Mouse (Mus musculus) midbrain, embryonic 12.5 days (tissue): ENCODE results near the gene Fyco1. TPM values are rescaled to one million over a fixed set of nuclear protein-coding genes. Genes with fewer than 3 reads are reported as not detected.
"Not testable (repeated sequence)": the region's sequence is repeated elsewhere in the genome, so short reads cannot be mapped to it uniquely, and the experiment has no call there.

Source experiments
- ATAC-seq: fragments of 200-750 bp; cut with Nextera tagmentation; 2 replicates; pipeline ENCODE4 v1.8.0; 2017; ENCODE audit warnings: low read depth, moderate TSS enrichment, moderate library complexity; ENCODE audit not compliant: low FRiP score
- H3K27ac ChIP-seq: fragments of 300-500 bp; sonication (generic); replicated peaks from 2 replicates; pipeline ENCODE4 v1.5.1; 2016; ENCODE audit warnings: mild to moderate bottlenecking
- H3K27me3 ChIP-seq: fragments of 300-500 bp; sonication (generic); 2 replicates; pipeline ENCODE4 v1.6.1; 2016; ENCODE audit warnings: mild to moderate bottlenecking
- H3K36me3 ChIP-seq: fragments of 300-500 bp; sonication (generic); 2 replicates; pipeline ENCODE4 v1.6.1; 2016
- H3K4me1 ChIP-seq: fragments of 300-500 bp; sonication (generic); 2 replicates; pipeline ENCODE4 v1.6.1; 2016
- H3K4me2 ChIP-seq: fragments of 300-500 bp; sonication (generic); replicated peaks from 2 replicates; pipeline ENCODE4 v1.6.1; 2016; ENCODE audit warnings: mild to moderate bottlenecking, moderate library complexity
- H3K4me3 ChIP-seq: fragments of 300-500 bp; sonication (generic); 2 replicates; pipeline ENCODE4 v1.5.1; 2016; ENCODE audit warnings: mild to moderate bottlenecking
- H3K9ac ChIP-seq: fragments of 300-500 bp; sonication (generic); replicated peaks from 2 replicates; pipeline ENCODE4 v1.6.1; 2016; ENCODE audit warnings: mild to moderate bottlenecking, moderate library complexity
- H3K9me3 ChIP-seq: fragments of 300-500 bp; sonication (generic); 2 replicates; pipeline ENCODE4 v1.6.1; 2016; ENCODE audit warnings: mild to moderate bottlenecking
- WGBS: fragments of 180-500 bp; shearing (Covaris S2); methylation state at CpG from one replicate; pipeline ENCODE4 v1.1.7; 2016; 5-methylcytosine and 5-hydroxymethylcytosine counted together
- polyA plus RNA-seq: library from polyadenylated mRNA; unstranded; fragments of >200 nt; fragmentation: Nextera tagmentation; extraction: Ambion mirVana; gene quantifications from 2 replicates; pipeline ENCODE4 v1.2.1, GENCODE M21; 2016

Fyco1 gene
- polyA plus RNA-seq, 1 experiment from 2014 or later: 11.6 TPM

DNA sequence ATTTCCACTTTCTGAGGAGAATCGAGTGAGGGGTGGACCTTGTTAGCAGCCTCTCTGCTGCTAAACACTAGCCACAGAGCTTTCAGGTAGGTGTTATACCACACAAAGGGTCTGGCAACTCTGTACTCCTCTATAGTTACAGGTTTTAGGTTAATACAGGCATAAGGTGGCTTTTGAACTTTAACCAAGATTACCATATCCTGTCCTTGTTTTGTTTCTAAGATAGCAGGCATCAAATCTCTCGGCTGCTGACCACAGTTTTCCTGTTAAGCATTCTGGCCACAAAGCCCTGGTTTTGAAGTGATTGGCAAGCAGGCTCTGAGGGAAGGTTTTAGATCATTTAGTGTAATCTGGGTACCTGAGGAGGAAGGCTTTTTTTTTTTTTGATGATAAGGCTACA lies 37.4 kb downstream of the Fyco1 start:
- Histone ChIP-seq H3K27ac (no peak overlapping the region), H3K36me3 (peaks cover 42% of the 10 kb centered on the region; the same call in 1 of the 2 replicates), H3K27me3 (no peaks in the 10 kb centered on the region), H3K4me2 (no peak overlapping the region), H3K9me3 (no peaks in the 10 kb centered on the region), H3K4me1 (no peaks in the 10 kb centered on the region), H3K4me3 (no peak overlapping the region), H3K9ac (no peak overlapping the region)
- no peak for ATAC-seq
- WGBS: 96% methylated on average over 2 of the region's 2 CpGs

GRCm38 (mm10) chr9:123811831-123812230 lies 39.9 kb downstream of the Fyco1 start:
- Histone ChIP-seq H3K4me1 (no peaks in the 10 kb centered on the region), H3K9me3 (no peaks in the 10 kb centered on the region), H3K27me3 (no peaks in the 10 kb centered on the region), H3K9ac (no peak overlapping the region), H3K36me3 (peaks cover 30% of the 10 kb centered on the region; the same call in 1 of the 2 replicates), H3K27ac (no peak overlapping the region), H3K4me3 (no peak overlapping the region), H3K4me2 (no peak overlapping the region)
- 95% methylated on average over 3 of the region's 3 CpGs for WGBS
- no peak for ATAC-seq

DNA sequence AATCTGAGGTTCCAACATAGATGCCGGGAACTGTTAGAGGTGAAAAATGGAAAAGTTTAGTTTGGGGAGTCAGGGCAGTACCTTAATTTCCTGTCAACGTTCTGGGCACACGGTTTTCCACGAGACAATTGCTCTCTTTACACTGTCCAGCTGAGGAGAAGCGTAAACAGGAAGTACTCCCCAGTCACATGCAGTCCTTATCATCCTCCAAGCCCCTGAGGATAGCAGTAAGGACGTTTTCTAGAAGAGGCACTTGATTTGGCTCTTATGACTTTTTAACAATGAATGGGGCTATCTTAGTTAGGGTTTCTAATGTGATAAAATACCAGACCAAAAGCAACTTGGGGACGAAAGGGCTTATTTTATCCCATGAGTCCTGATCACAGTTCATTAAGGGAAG lies 43.1 kb downstream of the Fyco1 start:
- WGBS: 87% methylated on average over 7 of the region's 7 CpGs
- Histone ChIP-seq H3K9me3 (no peaks in the 10 kb centered on the region), H3K27ac (no peak overlapping the region), H3K27me3 (no peaks in the 10 kb centered on the region), H3K4me1 (no peaks in the 10 kb centered on the region), H3K4me3 (no peak overlapping the region), H3K36me3 (peaks cover 13% of the 10 kb centered on the region; the same call in 1 of the 2 replicates), H3K4me2 (no peak overlapping the region), H3K9ac (no peak overlapping the region)
- no peak for ATAC-seq

GRCm38 (mm10) chr9:123806267-123806666 lies 45.4 kb downstream of the Fyco1 start, which contains the start of gene Cxcr6:
TSS of gene Cxcr6 (plus strand) at chr9:123806475.
- Histone ChIP-seq H3K9me3 (no peaks in the 10 kb centered on the region), H3K27me3 (no peaks in the 10 kb centered on the region), H3K4me1 (no peaks in the 10 kb centered on the region), H3K4me3 (no peak within 1 kb of the TSS), H3K4me2 (no peak within 1 kb of the TSS), H3K27ac (no peak within 1 kb of the TSS), H3K9ac (no peak within 1 kb of the TSS), H3K36me3 (peaks cover 13% of the 10 kb centered on the region; the same call in 1 of the 2 replicates)
- 86% methylated on average over 5 of the region's 5 CpGs for WGBS
- no peak for ATAC-seq

GRCm38 (mm10) chr9:123805241-123805640 lies 46.5 kb downstream of the Fyco1 start:
- no peaks in the 10 kb centered on the region for H3K27me3 ChIP-seq
- H3K9me3 ChIP-seq: no peaks in the 10 kb centered on the region
- no peak for ATAC-seq
- no peak overlapping the region for H3K4me2 ChIP-seq
- no peaks in the 10 kb centered on the region for H3K4me1 ChIP-seq
- 94% methylated on average over 2 of the region's 2 CpGs for WGBS
- no peak overlapping the region for H3K4me3 ChIP-seq
- H3K27ac ChIP-seq: no peak overlapping the region
- peaks cover 12% of the 10 kb centered on the region; the same call in 1 of the 2 replicates for H3K36me3 ChIP-seq
- H3K9ac ChIP-seq: no peak overlapping the region

DNA sequence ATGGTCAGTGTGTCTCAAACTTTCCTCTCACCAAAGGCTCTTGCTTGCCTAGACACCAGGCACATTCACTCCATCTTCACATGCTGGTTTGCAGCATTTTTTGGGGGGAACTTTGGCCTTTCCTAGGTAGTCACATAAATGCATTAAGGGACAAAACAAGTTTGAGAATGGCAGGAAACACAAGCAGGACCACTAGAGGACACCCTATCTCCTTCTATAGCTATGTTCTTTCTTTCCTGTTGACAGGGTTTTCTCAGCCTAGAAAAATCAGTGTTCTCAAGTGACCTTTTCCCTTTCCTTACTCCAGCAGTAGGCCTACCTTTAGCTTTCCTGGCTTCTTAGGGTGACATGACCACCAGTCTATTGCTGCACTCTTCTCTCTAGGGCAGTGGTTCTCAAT lies 48.8 kb downstream of the Fyco1 start:
- H3K9ac ChIP-seq: no peak overlapping the region
- H3K9me3 ChIP-seq: no peaks in the 10 kb centered on the region
- no peaks in the 10 kb centered on the region for H3K27me3 ChIP-seq
- peaks cover 18% of the 10 kb centered on the region; the same call in 1 of the 2 replicates for H3K36me3 ChIP-seq
- no peaks in the 10 kb centered on the region for H3K4me1 ChIP-seq
- H3K4me2 ChIP-seq: no peak overlapping the region
- H3K4me3 ChIP-seq: no peak overlapping the region
- ATAC-seq: no peak
- no peak overlapping the region for H3K27ac ChIP-seq

DNA sequence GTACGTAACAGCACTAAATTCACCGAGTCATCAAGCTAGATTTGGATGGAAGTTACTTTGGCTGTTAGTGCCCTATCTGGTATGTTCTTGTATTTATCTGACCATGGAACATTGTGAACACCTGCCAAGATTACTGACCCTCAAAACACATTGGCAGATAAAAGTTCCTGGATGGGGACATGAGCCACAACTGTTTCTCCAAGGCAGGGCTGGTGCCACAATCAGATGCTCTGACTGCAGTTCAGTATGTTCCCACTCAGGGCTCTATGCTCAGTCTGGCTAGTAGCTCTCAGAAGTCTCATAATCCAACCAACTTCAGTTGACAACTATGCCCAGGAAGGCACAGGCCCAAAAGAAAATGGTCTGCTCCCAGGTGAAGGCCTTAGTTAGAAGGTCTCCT lies 49.3 kb downstream of the Fyco1 start:
- Histone ChIP-seq H3K27ac (no peak overlapping the region), H3K4me1 (no peaks in the 10 kb centered on the region), H3K9ac (no peak overlapping the region), H3K4me2 (no peak overlapping the region), H3K27me3 (no peaks in the 10 kb centered on the region), H3K36me3 (peaks cover 22% of the 10 kb centered on the region; the same call in 1 of the 2 replicates), H3K4me3 (no peak overlapping the region), H3K9me3 (no peaks in the 10 kb centered on the region)
- 100% methylated on average over 2 of the region's 2 CpGs for WGBS
- ATAC-seq: no peak

DNA sequence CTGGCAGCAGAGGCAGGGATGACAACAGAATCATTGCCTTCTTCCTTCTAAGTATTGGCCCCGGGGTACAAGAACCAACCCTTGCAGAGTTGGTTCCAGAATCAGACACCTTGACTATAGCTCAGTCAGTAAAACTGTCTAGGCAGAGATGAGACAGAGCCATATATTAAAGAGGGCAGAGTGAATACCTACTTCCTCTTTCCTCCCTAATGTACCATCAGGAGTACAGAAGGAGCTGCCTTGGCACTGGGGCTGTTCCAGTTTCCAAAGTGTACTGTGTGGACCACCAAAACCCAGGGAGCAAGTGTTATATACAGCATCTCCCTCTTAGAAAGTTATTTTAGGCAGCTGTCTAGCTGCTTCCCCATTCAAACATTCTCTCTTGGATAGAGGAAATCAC lies 50.2 kb downstream of the Fyco1 start:
- Histone ChIP-seq H3K27ac (no peak overlapping the region), H3K4me3 (no peak overlapping the region), H3K4me1 (no peaks in the 10 kb centered on the region), H3K9ac (no peak overlapping the region), H3K9me3 (no peaks in the 10 kb centered on the region), H3K4me2 (no peak overlapping the region), H3K36me3 (peaks cover 30% of the 10 kb centered on the region; the same call in 1 of the 2 replicates), H3K27me3 (no peaks in the 10 kb centered on the region)
- ATAC-seq: no peak
- 88% methylated on average over 1 of the region's 1 CpGs for WGBS

DNA sequence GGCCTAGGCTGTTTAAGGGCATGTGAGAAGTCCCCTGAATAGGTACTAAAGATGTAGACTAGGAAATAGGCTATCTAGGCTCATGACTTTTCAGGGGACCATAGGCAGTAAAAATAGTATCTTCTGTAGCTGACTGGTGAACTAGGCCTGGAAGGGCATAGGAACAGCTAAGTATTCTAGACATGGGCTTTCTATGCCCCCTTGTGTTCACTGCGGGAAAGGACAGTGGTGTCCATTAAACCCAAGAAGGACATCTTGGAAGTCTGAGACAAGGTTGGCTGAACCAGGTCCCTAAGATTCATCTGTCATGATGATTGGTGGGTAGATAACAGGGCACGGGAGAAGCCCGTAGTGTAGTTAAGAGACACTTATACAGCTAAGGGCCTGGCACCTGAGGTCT lies 55.5 kb downstream of the Fyco1 start:
- peak; percentile 30; the same call in 1 of the 2 replicates for ATAC-seq
- Histone ChIP-seq H3K4me2 (no peak overlapping the region), H3K27ac (no peak overlapping the region), H3K4me1 (no peaks in the 10 kb centered on the region), H3K27me3 (no peaks in the 10 kb centered on the region), H3K4me3 (no peak overlapping the region), H3K9ac (no peak overlapping the region), H3K36me3 (peaks cover 71% of the 10 kb centered on the region), H3K9me3 (no peaks in the 10 kb centered on the region)
- WGBS: 73% methylated on average over 3 of the region's 3 CpGs

DNA sequence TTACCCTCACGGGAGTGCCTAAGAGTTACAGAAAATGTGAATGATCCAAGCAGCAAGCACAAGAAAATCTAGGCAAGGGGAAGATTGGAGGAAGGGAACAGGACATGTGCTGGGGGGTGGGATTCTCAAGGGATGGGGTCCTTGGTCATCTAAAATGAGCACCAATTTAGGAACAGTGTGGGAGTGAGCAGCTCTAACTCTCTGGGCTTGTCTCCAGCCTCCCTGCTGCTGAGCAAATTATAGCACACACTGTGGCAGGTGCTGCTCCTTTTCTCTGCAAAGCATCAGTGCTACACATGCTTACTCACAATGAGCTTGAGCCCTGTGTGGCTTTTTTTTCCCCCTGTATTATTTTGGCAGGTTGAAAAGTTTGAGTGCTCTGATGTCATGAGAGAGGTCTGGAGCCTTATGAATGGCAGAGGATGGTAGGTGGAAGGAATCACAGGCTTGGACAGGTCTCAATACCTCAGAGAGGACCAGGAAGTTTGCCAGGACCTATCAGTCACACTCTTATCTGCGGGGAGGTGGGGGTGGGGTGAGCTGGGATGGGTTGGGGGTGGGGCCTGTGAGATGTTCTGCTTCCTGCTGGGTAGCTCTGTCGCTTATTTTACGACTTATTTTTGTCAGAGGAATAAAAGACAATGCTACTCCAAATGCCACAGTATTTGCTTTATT lies 62.7 kb downstream of the Fyco1 start:
- Histone ChIP-seq H3K36me3 (peaks cover 43% of the 10 kb centered on the region), H3K9ac (no peak overlapping the region), H3K9me3 (peaks cover 2% of the 10 kb centered on the region), H3K27me3 (no peaks in the 10 kb centered on the region), H3K4me2 (no peak overlapping the region), H3K4me3 (no peak overlapping the region), H3K4me1 (no peaks in the 10 kb centered on the region), H3K27ac (no peak overlapping the region)
- ATAC-seq: no peak
- WGBS: 84% methylated on average over 4 of the region's 4 CpGs

- H3K36me3 ChIP-seq, H3K4me1 ChIP-seq, H3K4me3 ChIP-seq, H3K9me3 ChIP-seq, H3K9ac ChIP-seq, ATAC-seq, H3K4me2 ChIP-seq, H3K27me3 ChIP-seq, H3K27ac ChIP-seq: not testable (repeated sequence)
- WGBS: 33% methylated on average over 2 of the region's 2 CpGs
Measured at GRCm38 (mm10) chr9:123773299-123773698, 78.4 kb downstream of the Fyco1 start.

GRCm38 (mm10) chr9:123769532-123769931 lies 82.2 kb downstream of the Fyco1 start:
- no peak overlapping the region for H3K4me2 ChIP-seq
- no peaks in the 10 kb centered on the region for H3K36me3 ChIP-seq
- no peak for ATAC-seq
- H3K4me1 ChIP-seq: no peaks in the 10 kb centered on the region
- H3K4me3 ChIP-seq: no peak overlapping the region
- H3K27me3 ChIP-seq: no peaks in the 10 kb centered on the region
- no peak overlapping the region for H3K27ac ChIP-seq
- whole genome bisulfite sequencing: 66% methylated on average over 6 of the region's 6 CpGs
- H3K9ac ChIP-seq: no peak overlapping the region
- H3K9me3 ChIP-seq: no peaks in the 10 kb centered on the region

GRCm38 (mm10) chr9:123768443-123768842 lies 83.3 kb downstream of the Fyco1 start:
- H3K36me3 ChIP-seq: no peaks in the 10 kb centered on the region
- no peak overlapping the region for H3K4me3 ChIP-seq
- H3K9ac ChIP-seq: no peak overlapping the region
- no peaks in the 10 kb centered on the region for H3K4me1 ChIP-seq
- H3K4me2 ChIP-seq: no peak overlapping the region
- 68% methylated on average over 1 of the region's 1 CpGs for WGBS
- H3K27ac ChIP-seq: no peak overlapping the region
- no peaks in the 10 kb centered on the region for H3K9me3 ChIP-seq
- ATAC-seq: no peak
- H3K27me3 ChIP-seq: no peaks in the 10 kb centered on the region
